Mouse (Mus musculus) E14TG2a.4 (cell line): Measurements from ENCODE around the gene Myb.
"Not testable (repeated sequence)": the region's sequence is repeated elsewhere in the genome, so short reads cannot be mapped to it uniquely, and the experiment has no call there.

Source experiments
- CTCF ChIP-seq: conservative IDR thresholded peaks from 2 replicates; pipeline ENCODE4 v1.5.1; 2014; ENCODE audit warnings: low read length
- NANOG ChIP-seq: IDR thresholded peaks from 2 replicates; pipeline ENCODE4 v1.6.1; 2014; ENCODE audit warnings: borderline replicate concordance, low read length, mixed read lengths
- POU5F1 ChIP-seq: IDR thresholded peaks from 2 replicates; pipeline ENCODE4 v1.6.1; 2014; ENCODE audit warnings: low read length, borderline replicate concordance

- TF ChIP-seq CTCF, NANOG, POU5F1: not testable (repeated sequence)
Observed at GRCm38 (mm10) chr10:21149945-21150344, 10.8 kb downstream of the Myb start.
